Mouse (Mus musculus) left cerebral cortex, postnatal 4 days (tissue): Measurements from ENCODE around the gene Ankrd23. TPM values are rescaled to one million over a fixed set of nuclear protein-coding genes. Genes with fewer than 3 reads are reported as not detected.

Experiments used
- DNase-seq: peaks from one replicate; pipeline ENCODE4 v3.0.0-alpha.2; 2022
- intact Hi-C: fragments of 180-260 bp; cut with DNase I; formaldehyde crosslinking; loops from one replicate; pipeline ENCODE4 v1.15.1; 2025
- total RNA-seq, 2 experiments: library from RNA; stranded (reverse); gene quantifications; 2 replicates each; pipeline ENCODE4 v1.2.3; 2021

Ankrd23 gene
- total RNA-seq, 2 experiments from 2014 or later, result 8.3 to 8.6 TPM

DNA sequence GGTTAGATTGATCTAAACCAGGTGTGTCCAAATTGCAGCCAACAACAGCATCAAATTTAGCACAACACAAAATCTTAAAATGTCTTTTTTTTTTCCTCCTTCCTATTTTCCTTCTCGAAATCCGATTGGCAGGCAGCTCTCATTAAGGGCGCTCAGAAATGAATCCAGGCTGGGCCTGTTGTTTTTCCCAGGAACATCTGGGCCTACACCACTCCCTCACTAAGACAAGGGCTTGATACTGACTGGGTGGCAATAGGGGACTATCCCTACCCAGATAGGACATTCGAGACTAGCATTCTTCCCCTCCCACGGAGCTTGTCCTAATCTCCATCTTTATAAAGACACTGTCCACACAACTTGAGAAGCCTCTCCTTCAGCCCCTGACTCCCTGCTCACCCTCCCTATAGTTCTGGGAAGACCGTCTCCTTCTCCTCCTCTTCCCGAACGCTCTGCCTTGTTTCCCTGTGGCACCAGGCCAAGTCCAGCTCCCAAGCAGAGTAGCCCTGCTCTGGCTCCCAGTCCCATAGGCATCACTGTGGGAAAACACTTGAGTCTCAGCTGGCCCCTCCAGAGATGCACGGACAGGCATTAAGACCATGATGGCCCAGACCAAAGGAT, 11.4 kb upstream of the Ankrd23 start:
- intact Hi-C loops, result loop anchor here (5.0 kb wide), 1 partner anchor 144 kb away; the partner anchor contains the start of gene Cox5b
- DNase-seq, result peak; percentile 66

- peak; percentile 99 for DNase-seq
- intact Hi-C loops, result loop anchor here (5.0 kb wide), 1 partner anchor 145 kb away; the partner anchor contains the start of gene Cox5b
Measured at GRCm38 (mm10) chr1:36546888-36547471, 10.3 kb upstream of the Ankrd23 start, which contains the start of gene Ankrd39. Gene Ankrd39 (minus strand): TSS chr1:36547445.

DNA sequence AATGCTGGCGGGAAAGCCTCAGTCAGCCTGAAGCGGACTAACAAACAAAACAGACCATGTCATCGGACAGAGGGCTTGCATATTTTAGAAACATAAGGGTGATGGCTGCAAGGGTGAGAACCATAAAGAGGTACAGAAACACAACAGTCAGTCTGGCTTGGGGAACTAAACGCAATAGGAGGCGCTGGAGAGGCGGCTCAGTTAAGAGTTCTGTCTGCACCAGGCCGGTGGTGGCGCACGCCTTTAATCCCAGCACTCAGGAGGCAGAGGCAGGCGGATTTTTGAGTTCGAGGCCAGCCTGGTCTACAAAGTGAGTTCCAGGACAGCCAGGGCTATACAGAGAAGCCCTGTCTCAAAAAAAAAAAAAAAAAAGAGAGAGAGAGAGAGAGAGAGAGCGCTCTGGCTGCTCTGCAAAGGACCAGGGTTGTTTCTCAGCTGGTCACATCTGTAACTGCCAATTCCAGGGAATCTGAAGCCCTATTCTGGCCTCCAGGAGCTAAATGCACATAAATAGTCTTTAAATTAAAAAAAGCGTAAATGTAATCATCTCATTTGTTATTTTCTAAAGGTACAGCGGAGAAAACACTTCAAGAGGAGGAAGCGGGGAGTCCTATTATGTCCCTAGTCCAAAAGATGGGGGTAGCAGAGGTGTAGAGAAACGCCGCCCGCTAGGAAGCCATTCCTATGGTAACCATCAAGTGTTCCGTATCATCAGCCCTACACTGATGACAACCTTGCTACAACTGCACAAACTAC, 9.3 kb upstream of the Ankrd23 start:
- intact Hi-C loops, result loop anchor here (5.0 kb wide), 1 partner anchor 146 kb away; the partner anchor contains the start of gene Cox5b
- DNase-seq, result no peak

DNA sequence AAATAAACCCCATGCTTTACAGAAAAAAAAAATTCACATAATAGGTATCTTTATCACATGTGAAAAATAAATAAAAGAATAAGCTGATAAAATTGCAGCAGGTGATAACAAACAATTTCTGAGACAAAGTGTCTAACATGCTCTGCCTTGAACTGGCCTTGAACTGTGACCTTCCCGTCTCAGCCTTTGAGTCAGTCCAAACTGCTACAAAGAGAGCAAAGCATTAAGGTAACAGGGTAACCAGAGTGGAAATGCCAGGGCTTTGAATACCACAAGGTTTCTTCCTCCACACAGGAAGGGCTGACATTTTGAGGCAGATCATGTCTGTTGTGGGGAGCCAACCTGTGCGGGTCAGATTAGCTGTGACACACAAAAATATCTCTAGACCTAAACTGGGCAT, 8.7 kb upstream of the Ankrd23 start:
- intact Hi-C loops, result loop anchor here (5.0 kb wide), 1 partner anchor 147 kb away; the partner anchor contains the start of gene Cox5b
- DNase-seq, result no peak

DNA sequence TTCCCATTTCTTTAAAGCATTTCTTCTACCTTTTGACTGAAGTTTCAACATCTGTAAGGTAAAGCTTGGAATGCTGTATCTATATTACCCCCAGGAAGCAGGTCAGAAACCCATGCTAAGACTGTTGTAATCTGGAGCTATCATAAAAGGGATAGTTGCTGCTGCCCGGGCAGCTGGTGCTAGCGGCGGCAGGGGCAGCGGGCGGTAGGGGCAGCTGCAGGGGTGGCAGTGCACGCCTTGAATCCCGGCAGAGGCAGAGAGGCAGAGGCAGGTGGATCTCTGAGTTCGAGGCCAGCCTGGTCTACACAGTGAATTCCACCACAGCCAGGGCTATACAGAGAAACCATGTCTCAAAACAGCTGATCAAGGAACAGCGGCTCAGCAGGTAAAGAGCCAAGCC, 6.2 kb upstream of the Ankrd23 start:
- DNase-seq, result no peak
- intact Hi-C loops, result no loop called here

GRCm38 (mm10) chr1:36541844-36542243, 5.2 kb upstream of the Ankrd23 start:
- intact Hi-C loops, result no loop called here
- DNase-seq, result peak; percentile 64

GRCm38 (mm10) chr1:36540807-36541206, 4.1 kb upstream of the Ankrd23 start:
- intact Hi-C loops, result no loop called here

GRCm38 (mm10) chr1:36540132-36540531, 3.4 kb upstream of the Ankrd23 start:
- DNase-seq, result no peak
- intact Hi-C loops, result no loop called here

More at GRCm38 (mm10) chr1:36540807-36541206, 4.1 kb upstream of the Ankrd23 start:
- DNase-seq, result no peak

- intact Hi-C loops, result no loop called here
- peak; percentile 69 for DNase-seq
Measured at GRCm38 (mm10) chr1:36539186-36539585, 2.5 kb upstream of the Ankrd23 start, which contains the start of gene Gm42417. Gene Gm42417 (minus strand): TSS chr1:36539429.

- intact Hi-C loops, result no loop called here
- no peak for DNase-seq
Measured at GRCm38 (mm10) chr1:36538727-36539126, 2.0 kb upstream of the Ankrd23 start.

GRCm38 (mm10) chr1:36536397-36536728, 320 bp downstream of the Ankrd23 start:
- intact Hi-C loops, result no loop called here
- DNase-seq, result no peak

DNA sequence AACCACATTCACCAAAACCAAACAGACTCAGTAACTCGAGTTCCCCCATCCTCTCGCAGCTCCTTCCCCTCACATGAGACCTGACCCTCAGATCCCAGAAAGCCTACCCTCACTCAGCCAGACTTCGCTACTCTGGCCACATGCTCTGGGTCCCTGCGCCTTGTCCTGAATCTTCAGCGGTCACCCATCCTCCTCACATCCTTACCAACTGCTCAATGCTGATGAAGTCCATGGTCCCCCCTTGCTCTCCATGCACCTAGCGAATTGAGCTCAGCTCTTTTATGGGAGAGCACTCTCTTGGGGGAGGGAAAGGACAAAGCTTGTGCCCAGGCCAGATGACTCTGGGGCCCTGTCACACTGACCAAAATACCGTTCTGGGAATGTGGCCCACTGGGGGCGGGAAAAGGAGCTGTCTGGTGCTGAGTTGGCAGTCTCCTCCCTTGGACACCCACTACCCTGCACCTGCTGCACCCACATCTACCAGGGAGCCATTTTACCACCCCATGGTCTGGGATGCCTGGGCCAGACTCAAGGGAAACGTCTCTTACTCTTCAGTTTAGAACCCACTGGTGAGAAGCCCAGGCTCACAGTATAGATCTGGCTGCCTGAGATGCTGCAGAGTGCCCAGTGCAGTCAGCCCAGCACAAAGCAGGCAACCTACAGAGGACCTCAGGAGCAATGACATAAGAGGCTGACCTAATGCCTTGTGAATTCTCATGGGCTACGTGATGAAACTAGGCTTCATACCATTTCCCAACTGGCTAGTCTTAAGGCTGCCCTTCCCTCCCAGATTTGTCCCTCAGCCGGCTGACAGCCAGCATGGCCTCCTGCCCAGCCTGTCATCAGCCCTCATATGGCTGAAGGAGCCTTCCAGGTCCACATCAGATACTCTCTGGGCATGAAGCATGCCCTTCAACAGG, 946 bp downstream of the Ankrd23 start:
- DNase-seq, result peak; percentile 82
- intact Hi-C loops, result no loop called here

GRCm38 (mm10) chr1:36534595-36535058, 2.1 kb downstream of the Ankrd23 start:
- no peak for DNase-seq
- intact Hi-C loops, result no loop called here

DNA sequence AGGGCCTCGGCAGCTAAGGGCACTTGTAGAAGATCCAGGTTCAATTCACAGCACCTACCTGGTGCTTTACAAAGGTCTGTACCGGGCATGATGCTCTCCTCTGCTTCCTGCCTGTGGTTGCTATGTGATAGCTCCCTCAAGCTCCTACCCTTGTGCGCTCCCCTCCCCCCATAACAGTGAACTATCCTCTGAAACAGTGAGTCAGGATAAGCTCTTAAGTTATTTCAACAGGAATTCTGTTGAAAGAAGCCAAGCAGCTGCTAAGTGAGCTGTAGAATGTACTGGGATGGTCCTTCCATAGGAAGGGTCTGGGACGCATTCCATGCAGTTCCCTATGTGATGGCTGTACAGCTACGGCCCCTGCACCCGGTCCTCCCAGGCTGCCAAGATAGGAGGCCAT, 3.1 kb downstream of the Ankrd23 start:
- intact Hi-C loops, result no loop called here

GRCm38 (mm10) chr1:36531461-36531860, 5.2 kb downstream of the Ankrd23 start:
- intact Hi-C loops, result no loop called here
- DNase-seq, result no peak

More for the DNA sequence above, 3.1 kb downstream of the Ankrd23 start:
- no peak for DNase-seq

GRCm38 (mm10) chr1:36530962-36531361, 5.7 kb downstream of the Ankrd23 start:
- no peak for DNase-seq
- intact Hi-C loops, result no loop called here

GRCm38 (mm10) chr1:36530485-36530884, 6.2 kb downstream of the Ankrd23 start:
- DNase-seq, result no peak
- intact Hi-C loops, result no loop called here

DNA sequence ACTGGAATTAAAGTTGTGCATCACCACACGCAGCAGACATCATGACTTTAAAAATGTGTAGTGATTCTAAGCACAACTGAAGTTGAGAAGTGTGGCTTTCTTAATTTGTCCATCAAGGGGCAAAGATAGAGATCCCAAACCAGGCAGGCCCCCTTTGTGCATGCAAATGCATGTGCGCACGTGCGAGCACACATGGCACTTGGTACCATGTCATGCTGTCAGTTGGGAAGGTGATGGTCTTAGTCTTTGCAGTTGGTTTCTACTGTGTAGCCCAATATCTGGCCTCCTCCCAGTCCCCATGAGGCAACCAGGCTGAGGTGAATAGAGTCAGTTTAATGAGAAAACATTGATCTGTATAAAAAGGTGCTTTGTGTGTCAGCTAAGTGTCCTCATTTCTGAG, 6.8 kb downstream of the Ankrd23 start:
- no peak for DNase-seq
- intact Hi-C loops, result no loop called here

DNA sequence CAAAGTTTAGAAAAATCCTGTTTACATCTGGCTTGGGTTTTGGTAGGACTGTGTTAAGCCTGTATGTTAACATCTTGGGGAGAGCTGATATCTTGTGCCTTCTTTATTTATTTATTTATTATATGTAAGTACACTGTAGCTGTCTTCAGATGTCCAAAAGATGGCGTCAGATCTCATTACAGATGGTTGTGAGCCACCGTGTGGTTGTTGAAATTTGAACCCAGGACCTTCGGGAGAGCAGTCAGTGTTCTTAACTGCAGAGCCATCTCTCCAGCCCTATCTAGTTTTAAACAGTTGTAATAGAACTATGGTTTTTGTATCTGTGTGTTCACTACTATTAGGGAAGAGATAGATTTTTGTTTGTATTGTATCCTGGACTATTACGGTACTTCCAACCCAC, 7.4 kb downstream of the Ankrd23 start:
- intact Hi-C loops, result no loop called here
- no peak for DNase-seq

- intact Hi-C loops, result no loop called here
- peak; percentile 70 for DNase-seq
Measured at GRCm38 (mm10) chr1:36528351-36528750, 8.3 kb downstream of the Ankrd23 start.
